Mouse (Mus musculus) C2C12 (cell line): ENCODE data around the gene Cuedc1.

ENCODE experiments used
- CTCF ChIP-seq: IDR thresholded peaks from one replicate; pipeline ENCODE4 v1.5.1; 2011; ENCODE audit not compliant: control insufficient read depth, insufficient read depth, insufficient read length
- MAX ChIP-seq: IDR thresholded peaks from one replicate; pipeline ENCODE4 v1.6.1; 2011; ENCODE audit warnings: mild to moderate bottlenecking, control low read depth
- USF1 ChIP-seq: IDR thresholded peaks from one replicate; pipeline ENCODE4 v1.6.1; 2011; ENCODE audit warnings: low read depth, mild to moderate bottlenecking, control low read depth, moderate library complexity

- TF ChIP-seq CTCF: no peak
- TF ChIP-seq MAX: no peak
- no peak for TF ChIP-seq USF1
Measured at GRCm38 (mm10) chr11:88076394-88076793, 21.5 kb upstream of the Cuedc1 start.
